Mouse (Mus musculus) lung, embryonic 16.5 days (tissue): Measurements from ENCODE around the gene Atp8a1. TPM values are rescaled to one million over a fixed set of nuclear protein-coding genes. Genes with fewer than 3 reads are reported as not detected.
A peak's percentile ranks its signal among the peaks of the same experiment; 100 is the strongest.

Source experiments
- ATAC-seq: fragments of 200-750 bp; cut with Nextera tagmentation; 2 replicates; pipeline ENCODE4 v1.8.0; 2017; ENCODE audit warnings: low read depth, mild to moderate bottlenecking, moderate library complexity
- H3K27ac ChIP-seq: fragments of 300-500 bp; sonication (generic); 2 replicates; pipeline ENCODE4 v1.5.1; 2014; ENCODE audit warnings: mild to moderate bottlenecking, control low read depth, low read length
- H3K27me3 ChIP-seq: fragments of 300-500 bp; sonication (generic); 2 replicates; pipeline ENCODE4 v1.6.1; 2014; ENCODE audit warnings: low read depth, low read length, mixed read lengths; ENCODE audit not compliant: control insufficient read depth, insufficient read depth
- H3K36me3 ChIP-seq: fragments of 300-500 bp; sonication (generic); 2 replicates; pipeline ENCODE4 v1.6.1; 2014; ENCODE audit warnings: low read length; ENCODE audit not compliant: control insufficient read depth, insufficient read depth
- H3K4me1 ChIP-seq: fragments of 300-500 bp; sonication (generic); replicated peaks from 2 replicates; pipeline ENCODE4 v1.6.1; 2014; ENCODE audit warnings: low read length, mixed read lengths; ENCODE audit not compliant: control insufficient read depth, insufficient read depth
- H3K4me2 ChIP-seq: fragments of 300-500 bp; sonication (generic); 2 replicates; pipeline ENCODE4 v1.6.1; 2014; ENCODE audit warnings: low read depth, low read length, control low read depth
- H3K4me3 ChIP-seq: fragments of 300-500 bp; sonication (generic); 2 replicates; pipeline ENCODE4 v1.5.1; 2014; ENCODE audit warnings: mild to moderate bottlenecking, low read length, control low read depth
- H3K9ac ChIP-seq: fragments of 300-500 bp; sonication (generic); 2 replicates; pipeline ENCODE4 v1.6.1; 2014; ENCODE audit warnings: low read length, control low read depth
- H3K9me3 ChIP-seq: fragments of 300-500 bp; sonication (generic); 2 replicates; pipeline ENCODE4 v1.6.1; 2016; ENCODE audit warnings: low read length; ENCODE audit not compliant: control insufficient read depth
- WGBS: fragments of 180-500 bp; shearing (Covaris S2); extraction: QIAGEN DNeasy Blood & Tissue Kit; methylation state at CpG from one replicate; pipeline ENCODE4 v1.1.7; 2014; 5-methylcytosine and 5-hydroxymethylcytosine counted together
- polyA plus RNA-seq: library from polyadenylated mRNA; unstranded; fragments of >200 nt; fragmentation: Nextera tagmentation; extraction: Ambion mirVana; gene quantifications from 2 replicates; pipeline ENCODE4 v1.2.1, GENCODE M21; 2015

The Atp8a1 gene
- polyA plus RNA-seq, 1 experiment from 2014 or later, result 57.3 TPM

GRCm38 (mm10) chr5:67753057-67753456 is 94.2 kb downstream of the Atp8a1 start:
- no peak overlapping the region for H3K4me3 ChIP-seq
- no peaks in the 10 kb centered on the region for H3K4me1 ChIP-seq
- WGBS, result 64% methylated on average over 2 of the region's 2 CpGs
- peaks cover 4% of the 10 kb centered on the region; the same call in 1 of the 2 replicates for H3K36me3 ChIP-seq
- no peaks in the 10 kb centered on the region for H3K9me3 ChIP-seq
- H3K27me3 ChIP-seq, result no peaks in the 10 kb centered on the region
- ATAC-seq, result no peak
- H3K9ac ChIP-seq, result no peak overlapping the region
- no peak overlapping the region for H3K27ac ChIP-seq
- no peak overlapping the region for H3K4me2 ChIP-seq

DNA sequence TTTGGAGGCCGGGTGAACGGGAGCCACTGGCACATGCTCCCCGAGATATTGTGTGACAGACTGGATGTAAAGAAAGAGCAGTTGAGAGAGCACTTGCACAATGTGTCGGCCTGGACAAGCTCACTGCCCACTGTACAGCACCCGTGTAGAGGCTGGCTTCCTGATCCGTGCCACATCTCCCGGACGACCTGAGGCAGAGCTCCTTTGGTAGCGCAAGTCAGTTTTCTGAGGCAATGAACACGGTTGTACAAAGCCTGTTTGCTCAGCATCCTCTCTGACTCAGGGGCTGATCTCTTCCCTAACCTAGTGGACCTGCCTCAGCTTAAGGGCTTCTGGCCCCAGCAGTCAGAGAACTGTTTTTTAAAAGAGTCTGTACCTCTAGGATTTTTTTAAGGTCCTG is 94.6 kb downstream of the Atp8a1 start:
- no peak for ATAC-seq
- Histone ChIP-seq H3K4me3 (no peak overlapping the region), H3K27me3 (no peaks in the 10 kb centered on the region), H3K27ac (no peak overlapping the region), H3K4me2 (no peak overlapping the region), H3K36me3 (peaks cover 6% of the 10 kb centered on the region; the same call in 1 of the 2 replicates), H3K9me3 (no peaks in the 10 kb centered on the region), H3K4me1 (no peaks in the 10 kb centered on the region), H3K9ac (no peak overlapping the region)
- WGBS, result 78% methylated on average over 10 of the region's 10 CpGs

DNA sequence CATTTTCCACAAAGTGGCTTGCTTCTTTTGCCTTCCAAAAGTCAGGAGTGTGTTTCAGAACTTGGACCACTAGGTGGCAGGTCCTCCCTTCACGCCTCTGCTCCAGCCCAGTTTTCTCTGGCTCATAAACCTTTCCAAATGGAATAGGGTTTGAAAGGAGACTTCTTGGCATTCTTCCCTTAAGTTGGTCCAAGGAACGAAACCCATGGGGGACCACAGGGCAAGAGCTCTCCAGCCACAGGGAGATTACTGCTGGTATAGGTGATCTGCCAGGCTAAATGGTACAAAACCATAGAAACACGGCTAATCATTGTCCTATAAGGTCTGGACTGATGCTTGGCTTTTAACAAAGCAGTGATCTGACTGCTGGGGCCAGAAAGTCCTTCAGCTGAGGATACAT is 95.2 kb downstream of the Atp8a1 start:
- Histone ChIP-seq H3K4me3 (no peak overlapping the region), H3K27me3 (no peaks in the 10 kb centered on the region), H3K4me2 (no peak overlapping the region), H3K9ac (no peak overlapping the region), H3K36me3 (peaks cover 6% of the 10 kb centered on the region; the same call in 1 of the 2 replicates), H3K27ac (no peak overlapping the region), H3K4me1 (no peaks in the 10 kb centered on the region), H3K9me3 (no peaks in the 10 kb centered on the region)
- 46% methylated on average over 3 of the region's 3 CpGs for WGBS
- peak; percentile 36; the same call in 1 of the 2 replicates for ATAC-seq

DNA sequence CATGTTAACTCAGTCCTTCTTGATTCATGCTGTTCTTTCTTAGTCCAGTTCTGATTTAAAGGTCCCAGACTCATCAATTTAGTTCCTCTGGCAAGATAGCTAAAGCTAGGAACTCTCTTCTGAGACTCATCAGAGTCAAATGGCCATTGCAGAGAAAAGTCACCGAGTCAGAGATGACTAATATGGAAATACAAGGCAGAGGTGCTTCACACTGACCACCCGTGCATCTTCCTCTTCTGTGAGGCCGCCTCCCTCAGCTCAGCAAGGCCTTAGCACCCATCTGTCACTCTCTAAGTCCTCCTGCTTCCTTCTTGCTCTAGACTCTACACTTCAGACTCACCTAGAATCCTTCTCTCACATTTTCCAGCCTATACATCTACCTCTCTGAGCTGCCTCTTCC is 108.0 kb downstream of the Atp8a1 start:
- 82% methylated on average over 3 of the region's 3 CpGs for WGBS
- Histone ChIP-seq H3K4me3 (no peak overlapping the region), H3K9me3 (no peaks in the 10 kb centered on the region), H3K4me1 (no peaks in the 10 kb centered on the region), H3K36me3 (peaks cover 11% of the 10 kb centered on the region), H3K9ac (no peak overlapping the region), H3K27me3 (no peaks in the 10 kb centered on the region), H3K4me2 (no peak overlapping the region), H3K27ac (no peak overlapping the region)
- no peak for ATAC-seq

DNA sequence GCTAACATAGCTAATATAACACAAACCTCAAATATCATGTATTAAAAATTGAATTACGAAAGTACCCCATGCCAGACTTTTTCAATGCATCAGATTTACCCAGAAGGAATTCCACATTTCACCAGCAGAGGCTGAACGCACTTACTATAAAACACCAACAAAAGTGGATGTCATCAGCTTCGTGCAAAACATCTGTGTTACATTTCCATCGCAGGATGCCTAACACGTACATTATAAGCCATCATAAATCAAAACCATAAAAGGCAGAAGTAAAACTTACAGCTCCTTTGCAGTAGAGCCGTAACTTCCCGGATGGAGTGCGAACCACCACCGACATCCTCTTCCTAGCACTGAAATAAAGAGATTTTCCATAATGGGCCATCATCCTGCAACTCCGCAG is 109.1 kb downstream of the Atp8a1 start:
- Histone ChIP-seq H3K4me3 (no peak overlapping the region), H3K27ac (no peak overlapping the region), H3K4me2 (no peak overlapping the region), H3K36me3 (peaks cover 8% of the 10 kb centered on the region), H3K27me3 (no peaks in the 10 kb centered on the region), H3K4me1 (no peaks in the 10 kb centered on the region), H3K9ac (no peak overlapping the region), H3K9me3 (no peaks in the 10 kb centered on the region)
- 59% methylated on average over 10 of the region's 10 CpGs for WGBS
- ATAC-seq, result no peak

DNA sequence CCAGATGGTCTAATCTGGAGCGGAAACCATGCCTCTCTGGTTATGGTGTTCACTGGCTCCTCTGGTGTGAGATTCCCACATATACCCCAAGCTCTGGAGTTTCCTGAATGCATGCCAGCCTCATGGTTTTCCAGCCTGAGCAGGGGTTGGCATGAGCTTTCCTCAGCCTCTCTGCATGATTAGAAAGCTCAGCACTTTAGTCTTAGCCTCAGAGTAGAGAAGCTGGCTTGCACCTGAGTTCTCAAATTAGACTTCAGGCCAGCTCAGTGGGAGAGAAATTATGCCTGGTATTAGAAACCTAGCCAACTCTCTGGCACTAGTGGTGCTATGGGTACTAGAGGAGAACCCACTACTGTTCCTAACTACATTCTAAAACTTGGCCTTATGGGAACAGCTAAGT is 111.5 kb downstream of the Atp8a1 start:
- no peak overlapping the region for H3K27ac ChIP-seq
- H3K4me1 ChIP-seq, result no peaks in the 10 kb centered on the region
- no peak overlapping the region for H3K9ac ChIP-seq
- WGBS, result 96% methylated on average over 1 of the region's 1 CpGs
- no peaks in the 10 kb centered on the region for H3K27me3 ChIP-seq
- H3K9me3 ChIP-seq, result no peaks in the 10 kb centered on the region
- no peak overlapping the region for H3K4me3 ChIP-seq
- H3K36me3 ChIP-seq, result peaks cover 6% of the 10 kb centered on the region
- ATAC-seq, result no peak
- H3K4me2 ChIP-seq, result no peak overlapping the region

DNA sequence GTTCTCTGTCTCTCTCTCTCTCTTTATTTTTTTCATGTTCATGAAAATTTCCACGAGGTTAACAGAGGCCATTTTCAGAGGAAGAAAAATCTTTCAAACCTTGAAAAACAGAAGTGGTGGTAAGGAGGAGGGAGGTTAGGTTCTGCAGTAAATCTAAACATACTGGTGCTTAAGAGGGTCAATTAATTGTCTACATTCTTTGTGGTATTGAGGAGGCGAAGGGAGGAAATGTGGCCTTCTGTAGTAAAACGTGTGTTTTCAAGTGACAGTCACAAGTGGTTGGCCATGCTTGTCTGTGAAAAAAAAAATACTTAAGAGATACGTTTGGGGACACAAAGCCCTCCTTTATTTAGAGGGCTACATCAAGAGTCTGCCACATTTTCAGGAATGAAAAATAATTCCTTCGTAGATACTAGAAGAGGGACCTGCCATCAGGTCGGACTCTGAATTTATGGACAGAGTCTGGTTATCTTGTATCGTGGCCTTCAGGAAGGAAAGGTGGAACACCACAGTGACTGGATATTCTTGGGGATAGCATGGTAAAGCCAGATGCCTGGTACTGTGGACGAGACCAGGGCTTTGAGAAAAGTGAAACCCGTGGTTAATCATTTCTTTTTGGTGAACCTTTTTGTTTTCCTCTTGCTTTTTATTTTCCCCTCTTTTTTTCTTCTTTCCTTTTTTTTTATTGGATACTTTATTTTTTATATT is 113.5 kb downstream of the Atp8a1 start:
- Histone ChIP-seq H3K4me2 (no peak overlapping the region), H3K36me3 (peaks cover 6% of the 10 kb centered on the region), H3K9ac (no peak overlapping the region), H3K4me3 (no peak overlapping the region), H3K9me3 (no peaks in the 10 kb centered on the region), H3K27ac (no peak overlapping the region), H3K4me1 (no peaks in the 10 kb centered on the region), H3K27me3 (no peaks in the 10 kb centered on the region)
- WGBS, result 56% methylated on average over 9 of the region's 9 CpGs
- ATAC-seq, result no peak

DNA sequence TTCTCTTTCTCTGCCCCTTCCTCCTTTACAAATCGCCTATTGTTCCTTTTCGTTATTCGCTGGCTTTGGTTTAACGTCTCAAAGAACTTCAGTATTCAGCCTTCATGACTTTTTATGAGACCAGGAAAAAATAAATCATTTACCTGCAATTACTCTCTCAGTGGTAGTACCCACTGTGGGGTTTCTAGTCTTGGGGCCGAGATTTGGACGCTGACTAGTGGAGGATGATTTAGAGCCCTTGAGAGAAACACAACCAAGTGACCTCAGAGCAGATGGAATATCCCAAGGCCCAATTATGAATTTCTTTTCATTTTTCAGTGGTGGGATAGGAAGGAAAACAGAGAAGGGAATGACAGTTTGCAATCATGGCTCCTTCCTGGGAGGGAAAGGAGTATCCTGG is 114.1 kb downstream of the Atp8a1 start:
- H3K9me3 ChIP-seq, result no peaks in the 10 kb centered on the region
- H3K9ac ChIP-seq, result no peak overlapping the region
- no peak overlapping the region for H3K4me3 ChIP-seq
- no peaks in the 10 kb centered on the region for H3K4me1 ChIP-seq
- no peak for ATAC-seq
- peaks cover 6% of the 10 kb centered on the region for H3K36me3 ChIP-seq
- 85% methylated on average over 6 of the region's 6 CpGs for WGBS
- no peaks in the 10 kb centered on the region for H3K27me3 ChIP-seq
- H3K4me2 ChIP-seq, result no peak overlapping the region
- no peak overlapping the region for H3K27ac ChIP-seq

GRCm38 (mm10) chr5:67727755-67728154 is 119.5 kb downstream of the Atp8a1 start:
- Histone ChIP-seq H3K36me3 (no peaks in the 10 kb centered on the region; the same call in 1 of the 2 replicates), H3K9ac (no peak overlapping the region), H3K27ac (no peak overlapping the region), H3K27me3 (no peaks in the 10 kb centered on the region), H3K4me1 (no peaks in the 10 kb centered on the region), H3K4me3 (no peak overlapping the region), H3K4me2 (no peak overlapping the region), H3K9me3 (no peaks in the 10 kb centered on the region)
- no peak for ATAC-seq
- 16% methylated on average over 2 of the region's 2 CpGs for WGBS
